Mouse (Mus musculus) layer of hippocampus, adult 18-20 months (tissue): ENCODE measurements at regions not wholly inside any gene's neighbourhood (a gene's known extent, or its start where the extent isn't known, plus 50 kb on each side); places are given as distances from the start of the nearest gene placed in this dataset.

ENCODE experiments used
- DNase-seq, 2 experiments: peaks; one replicate each; pipeline ENCODE4 v3.0.0; 2022; ENCODE audit warnings: low spot score in 2 of 2

- peak in 1 of 2 experiments; percentile 53 for DNase-seq
Observed at GRCm38 (mm10) chr6:8831204-8831603, 52.9 kb upstream of the Ica1 start.

- peak in 1 of 2 experiments; percentile 38 for DNase-seq
Observed at GRCm38 (mm10) chr6:8832924-8833323, 54.6 kb upstream of the Ica1 start.

GRCm38 (mm10) chr6:8853657-8854056 lies 75.4 kb upstream of the Ica1 start:
- no peak for DNase-seq

GRCm38 (mm10) chr6:8860581-8860980 lies 82.3 kb upstream of the Ica1 start:
- no peak for DNase-seq

GRCm38 (mm10) chr6:8863843-8864620 lies 84.2 kb upstream of the Nxph1 start:
- no peak for DNase-seq

GRCm38 (mm10) chr6:8877373-8878070 lies 70.7 kb upstream of the Nxph1 start:
- DNase-seq = no peak

GRCm38 (mm10) chr6:8893665-8894064 lies 54.6 kb upstream of the Nxph1 start:
- DNase-seq = no peak

- DNase-seq = no peak
Observed at GRCm38 (mm10) chr6:8896097-8896496, 52.1 kb upstream of the Nxph1 start.

GRCm38 (mm10) chr6:8896822-8897221 lies 51.4 kb upstream of the Nxph1 start:
- no peak for DNase-seq

- no peak for DNase-seq
Observed at GRCm38 (mm10) chr6:8897334-8897733, 50.9 kb upstream of the Nxph1 start.

GRCm38 (mm10) chr6:8898268-8898667 lies 50.0 kb upstream of the Nxph1 start:
- DNase-seq = no peak
